Comparison of ENCODE assay signal across 8 mouse cellular contexts in the genomic region with DNA sequence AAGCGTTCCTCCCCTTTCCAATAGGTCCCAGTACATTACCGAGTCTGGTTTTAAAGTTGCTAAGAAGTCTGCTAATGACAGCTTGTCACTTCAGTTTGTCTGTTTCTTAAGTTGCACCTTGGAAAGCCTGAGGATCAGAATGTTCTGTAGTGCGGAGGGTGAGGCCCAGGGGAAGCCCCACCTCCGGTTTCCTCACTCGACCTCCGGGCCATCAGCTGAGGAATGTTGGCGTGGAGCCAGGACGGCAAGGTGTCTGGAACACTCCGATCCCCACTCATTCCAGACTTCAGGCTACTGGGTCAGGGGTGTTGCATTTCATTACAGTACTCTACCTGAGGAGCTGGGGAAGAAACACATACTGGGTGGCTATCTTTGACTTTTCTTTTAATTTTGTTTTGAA.
DNase-seq lines count a peak whose midpoint lies in the region; ATAC-seq lines count a peak whose summit lies in the region.

No protein-coding gene starts in this region.

- no peak for ATAC-seq in kidney, embryonic 14.5 days (ENCODE audit: low FRiP score, low TSS enrichment)

- DNase-seq in kidney, adult 11 months, result peak; percentile 91
- peak; percentile 90 for DNase-seq in heart, adult 8-10 months (ENCODE audit: low spot score)
- peak; percentile 93 for DNase-seq in kidney, postnatal 10 days
- peak; percentile 38 for DNase-seq in ovary, postnatal 10 days (ENCODE audit: low spot score)
- DNase-seq in left cerebral cortex, adult 8-10 months (ENCODE audit: low spot score in 2 of 2), result no peak
- no peak for DNase-seq in thymus, postnatal 25 days
- DNase-seq in layer of hippocampus, postnatal 25 days (ENCODE audit: extremely low spot score in 1 of 2, low spot score in 1 of 2), result no peak

- H3K9ac ChIP-seq in kidney, embryonic 14.5 days (ENCODE audit: low read depth, low read length), result no peak overlapping the region

- H3K4me3 ChIP-seq in kidney, embryonic 14.5 days (ENCODE audit: low read length), result no peak overlapping the region

- peaks cover 3% of the 10 kb centered on the region; the same call in 1 of the 2 replicates for H3K4me1 ChIP-seq in kidney, embryonic 14.5 days (ENCODE audit: control insufficient read depth, insufficient read depth, low read length)

- H3K36me3 ChIP-seq in kidney, embryonic 14.5 days (ENCODE audit: control insufficient read depth, insufficient read depth, low read length), result no peaks in the 10 kb centered on the region; the same call in 1 of the 2 replicates

- 55% methylated on average over 9 of the region's 9 CpGs for WGBS in kidney, embryonic 14.5 days

- H3K4me2 ChIP-seq in kidney, embryonic 14.5 days (replicated peaks; ENCODE audit: low read depth, low read length), result no peak overlapping the region

- H3K9me3 ChIP-seq in kidney, embryonic 14.5 days (ENCODE audit: control insufficient read depth, low read length), result no peaks in the 10 kb centered on the region

- no peaks in the 10 kb centered on the region for H3K27me3 ChIP-seq in kidney, embryonic 14.5 days (ENCODE audit: control insufficient read depth, insufficient read depth, low read length)

- no peak overlapping the region for H3K27ac ChIP-seq in kidney, embryonic 14.5 days (ENCODE audit: low read depth, low read length)

Comparison
In these comparisons a context has a peak if more than half of its experiments do, and no peak if none do; other contexts are left out.
1. DNase-seq: peak in kidney, adult 11 months (single experiment), heart, adult 8-10 months (single experiment), kidney, postnatal 10 days (single experiment) and ovary, postnatal 10 days (single experiment); none in left cerebral cortex, adult 8-10 months (0 of 2), thymus, postnatal 25 days (single experiment) and layer of hippocampus, postnatal 25 days (0 of 2).